Mouse (Mus musculus) stomach, adult 2 months (tissue): ENCODE data around the gene Lin52. TPM values are rescaled to one million over a fixed set of nuclear protein-coding genes. Genes with fewer than 3 reads are reported as not detected.

Source experiments
- polyA plus RNA-seq: library from polyadenylated mRNA; depleted of rRNA; stranded (reverse); fragments of >200 nt; gene quantifications from 2 replicates; pipeline ENCODE4 v1.2.3, GENCODE M21; 2012; rRNA removed

The Lin52 gene
- 1.6 and 2.8 TPM in 2 replicates for polyA plus RNA-seq

DNA sequence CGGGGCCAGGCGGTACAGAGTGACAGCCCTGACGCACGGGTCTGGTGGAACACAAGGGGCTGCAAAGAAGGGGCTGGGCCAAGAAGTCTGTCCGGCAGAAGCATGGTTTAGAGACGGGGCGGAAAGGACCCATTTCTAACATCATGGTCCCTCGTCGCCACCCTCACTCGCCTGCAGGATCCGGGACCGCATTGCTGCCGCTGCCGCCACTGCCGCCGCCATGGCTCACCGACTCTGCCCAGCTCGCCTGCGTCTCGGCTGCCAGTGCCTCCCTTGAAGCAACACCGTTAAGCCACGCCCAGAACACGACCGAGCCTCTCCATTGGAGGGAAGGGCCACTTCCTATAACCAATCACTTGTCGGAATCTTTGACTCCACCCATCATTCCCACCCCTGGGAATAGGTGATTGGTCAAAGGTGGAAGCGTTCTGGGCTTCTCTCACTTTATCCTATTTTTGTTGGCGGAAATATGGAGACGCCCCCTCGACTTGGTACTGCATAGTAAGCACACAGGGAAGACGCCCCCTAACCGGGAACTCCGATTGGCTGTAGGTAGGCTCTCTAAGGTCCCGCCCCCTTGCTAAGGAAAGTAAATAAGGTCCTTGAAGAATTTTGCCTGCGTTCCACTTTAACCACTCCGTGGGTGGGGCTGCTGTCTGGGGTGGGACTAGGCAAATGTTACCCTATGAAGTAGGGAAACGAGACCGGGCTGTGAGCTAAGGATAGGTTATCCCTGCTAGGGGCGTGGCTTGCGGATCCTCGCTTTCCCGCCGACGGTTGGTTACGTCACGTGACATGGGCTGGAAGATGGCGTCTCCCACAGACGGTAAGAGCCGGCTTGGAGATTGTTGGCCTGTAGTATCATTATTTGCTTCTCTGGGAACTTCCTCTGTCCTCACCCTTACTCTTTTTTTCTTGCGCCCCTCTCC is at the start of gene Lin52, which contains the start of gene Aldh6a1:
Gene Lin52, plus strand, starts transcription at position 705 of the 929 bp plus-strand sequence.
Gene Aldh6a1, minus strand, starts transcription at position 287 of the 929 bp plus-strand sequence.

GRCm38 (mm10) chr12:84408819-84409507 is 42.3 kb upstream of the Lin52 start, which contains the start of the genes Entpd5 and Bbof1:
TSS of gene Entpd5 (minus strand) at chr12:84409029.
TSS of gene Bbof1 (plus strand) at chr12:84409071.

DNA sequence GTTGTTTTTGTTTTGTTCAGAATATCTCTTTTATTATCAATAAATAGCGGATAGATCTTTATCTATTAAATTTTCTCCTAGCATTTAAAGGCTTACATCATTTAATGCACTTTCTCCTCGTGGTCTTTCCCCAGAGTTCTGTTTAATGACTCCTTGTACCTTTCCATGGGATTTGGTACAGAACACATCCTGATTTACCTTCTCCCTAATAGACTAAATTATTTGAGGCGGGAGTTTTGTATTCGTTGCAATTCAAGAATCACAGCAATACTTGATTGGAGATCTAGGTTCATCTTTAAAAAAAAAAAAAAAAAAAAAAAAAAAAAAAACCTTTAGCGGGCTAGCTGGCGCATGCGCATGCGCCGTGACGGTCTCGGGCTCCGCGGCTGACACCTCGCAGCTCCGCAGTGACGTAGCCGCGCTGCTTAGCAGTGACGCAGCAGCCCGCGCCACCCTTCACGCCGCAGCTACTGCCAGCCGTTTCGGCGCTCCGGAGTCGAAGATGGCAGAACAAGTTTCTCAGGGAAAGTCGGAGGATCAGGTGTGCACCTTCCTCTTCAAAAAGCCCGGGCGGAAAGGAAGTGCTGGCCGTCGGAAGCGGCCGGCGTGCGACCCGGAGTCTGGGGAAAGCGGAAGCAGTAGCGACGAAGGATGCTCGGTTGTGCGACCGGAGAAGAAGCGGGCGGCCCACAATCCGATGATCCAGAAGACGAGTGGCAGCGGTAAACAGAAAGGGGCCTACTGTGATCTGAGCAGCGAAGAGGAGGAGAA is 34.2 kb upstream of the Lin52 start, which contains the start of gene Rnf113a2:
Gene Rnf113a2, plus strand, starts transcription at position 363 of the 771 bp plus-strand sequence.

GRCm38 (mm10) chr12:84569336-84569970 is 118.2 kb downstream of the Lin52 start, which contains the start of gene Vsx2:
TSS of gene Vsx2 (plus strand) at chr12:84569762.

Other genes starting within 250 kb of the Lin52 start
- 4.8 and 5.7 TPM in 2 replicates for gene Elmsan1, start 232.5 kb upstream of the Lin52 start, polyA plus RNA-seq
- gene Ptgr2, start 166.2 kb upstream of the Lin52 start, polyA plus RNA-seq: 1.5 and 2.0 TPM in 2 replicates
- gene Zfp410, start 134.6 kb upstream of the Lin52 start, polyA plus RNA-seq: 5.9 and 7.5 TPM in 2 replicates
- gene Coq6, start 89.8 kb upstream of the Lin52 start, polyA plus RNA-seq: 19.0 and 23.1 TPM in 2 replicates
- gene Fam161b, start 89.6 kb upstream of the Lin52 start, polyA plus RNA-seq: 0.31 and 0.45 TPM in 2 replicates
- 4.5 and 6.2 TPM in 2 replicates for gene Entpd5, start 42.4 kb upstream of the Lin52 start, polyA plus RNA-seq
- gene Bbof1, start 42.4 kb upstream of the Lin52 start, polyA plus RNA-seq: not detected in 2 replicates
- 0.17 and 0.57 TPM in 2 replicates for gene Rnf113a2, start 34.2 kb upstream of the Lin52 start, polyA plus RNA-seq
- 4.3 and 6.6 TPM in 2 replicates for gene Aldh6a1, start 418 bp upstream of the Lin52 start, polyA plus RNA-seq
- gene Vsx2, start 118.3 kb downstream of the Lin52 start, polyA plus RNA-seq: not detected in 2 replicates
- gene Abcd4, start 166.0 kb downstream of the Lin52 start, polyA plus RNA-seq: 12.8 and 14.0 TPM in 2 replicates
- not detected in 2 replicates for gene Vrtn, start 189.6 kb downstream of the Lin52 start, polyA plus RNA-seq
- gene Syndig1l, start 247.4 kb downstream of the Lin52 start, polyA plus RNA-seq: not detected in 2 replicates